ENCODE assay signal across 9 mouse cellular contexts in genomic region chr15:96642436-96643405, GRCm38 (mm10). TPM values are rescaled to one million over a fixed set of nuclear protein-coding genes. Genes with fewer than 3 reads are reported as not detected.
A peak's percentile ranks its signal among the peaks of the same experiment; 100 is the strongest.
DNase-seq lines count a peak whose midpoint lies in the region; ATAC-seq and TF ChIP-seq lines count a peak whose summit lies in the region.
"Had no signal": no experiment of that assay in that cellular context is flagged by ENCODE, and none has a peak within 500 bp of the region (broad histone marks: within the 10 kb centered on the region; RNA-seq: fewer than 3 reads in every experiment).

TSS of gene Slc38a1 (minus strand) at chr15:96642913.

- peak within 1 kb of the TSS; percentile 69 for H3K4me3 ChIP-seq in hindbrain, postnatal 0 days (ENCODE audit: low read length)
- peak within 1 kb of the TSS; percentile 88 for H3K4me3 ChIP-seq in limb, embryonic 11.5 days (ENCODE audit: low read depth, low read length)
- H3K4me3 ChIP-seq in midbrain, embryonic 12.5 days: peak within 1 kb of the TSS; percentile 91

- no peaks in the 10 kb centered on the region for H3K9me3 ChIP-seq in hindbrain, postnatal 0 days (ENCODE audit: low read length)
- H3K9me3 ChIP-seq in limb, embryonic 11.5 days (ENCODE audit: control insufficient read depth, low read length): no peaks in the 10 kb centered on the region
- no peaks in the 10 kb centered on the region for H3K9me3 ChIP-seq in midbrain, embryonic 12.5 days

- DNase-seq in heart, adult 11 months: peak; percentile 96
- DNase-seq in heart, adult 8-10 months (ENCODE audit: low spot score): no peak
- peak; percentile 53 for DNase-seq in cerebellum, adult 8-10 months
- peak in 1 of 2 experiments; percentile 55 for DNase-seq in frontal cortex, adult 2 months (ENCODE audit: extremely low spot score in 1 of 2, low spot score in 1 of 2)
- DNase-seq in hindbrain, postnatal 0 days (ENCODE audit: low spot score): peak; percentile 91
- DNase-seq in limb, embryonic 11.5 days (ENCODE audit: low spot score): peak; percentile 88
- DNase-seq in spleen, adult 18-20 months: peak; percentile 63 to 72

- peaks cover 9% of the 10 kb centered on the region; the same call in 1 of the 2 replicates for H3K4me1 ChIP-seq in hindbrain, postnatal 0 days (ENCODE audit: insufficient read depth, low read length)
- H3K4me1 ChIP-seq in limb, embryonic 11.5 days (ENCODE audit: control insufficient read depth, insufficient read depth, low read length): peaks cover 24% of the 10 kb centered on the region
- peaks cover 27% of the 10 kb centered on the region for H3K4me1 ChIP-seq in midbrain, embryonic 12.5 days

- H3K9ac ChIP-seq in hindbrain, postnatal 0 days (replicated peaks; ENCODE audit: low read length): peak within 1 kb of the TSS; percentile 95
- peak within 1 kb of the TSS; percentile 99 for H3K9ac ChIP-seq in limb, embryonic 11.5 days (ENCODE audit: low read length)
- peak within 1 kb of the TSS; percentile 99 for H3K9ac ChIP-seq in midbrain, embryonic 12.5 days (replicated peaks)

- H3K4me2 ChIP-seq in hindbrain, postnatal 0 days (ENCODE audit: low read depth, low read length): peak within 1 kb of the TSS; percentile 94
- H3K4me2 ChIP-seq in limb, embryonic 11.5 days (ENCODE audit: low read depth, severe bottlenecking): peak within 1 kb of the TSS; percentile 75
- H3K4me2 ChIP-seq in midbrain, embryonic 12.5 days (replicated peaks): peak within 1 kb of the TSS; percentile 66

- TF ChIP-seq CTCF in hindbrain, postnatal 0 days (IDR thresholded peaks at IDR 0.05; ENCODE audit: low read depth): no peak

- no peaks in the 10 kb centered on the region for H3K36me3 ChIP-seq in hindbrain, postnatal 0 days (ENCODE audit: insufficient read depth, low read length)
- peaks cover 3% of the 10 kb centered on the region; the same call in 1 of the 2 replicates for H3K36me3 ChIP-seq in limb, embryonic 11.5 days (ENCODE audit: control insufficient read depth, insufficient read depth, low read length)
- H3K36me3 ChIP-seq in midbrain, embryonic 12.5 days: peaks cover 11% of the 10 kb centered on the region; the same call in 1 of the 2 replicates

- peak within 1 kb of the TSS; percentile 100 for H3K27ac ChIP-seq in hindbrain, postnatal 0 days
- H3K27ac ChIP-seq in limb, embryonic 11.5 days (replicated peaks; ENCODE audit: low read depth, low read length): peak within 1 kb of the TSS; percentile 98
- peak within 1 kb of the TSS; percentile 100 for H3K27ac ChIP-seq in midbrain, embryonic 12.5 days (replicated peaks)

- WGBS in hindbrain, postnatal 0 days: under 1% methylated on average over 64 of the region's 70 CpGs
- under 1% methylated on average over 56 of the region's 70 CpGs for WGBS in limb, embryonic 11.5 days
- WGBS in midbrain, embryonic 12.5 days: under 1% methylated on average over 58 of the region's 70 CpGs

- H3K27me3 ChIP-seq in hindbrain, postnatal 0 days (ENCODE audit: insufficient read depth, low read length): no peaks in the 10 kb centered on the region
- no peaks in the 10 kb centered on the region for H3K27me3 ChIP-seq in limb, embryonic 11.5 days (ENCODE audit: control insufficient read depth, insufficient read depth, low read length)
- no peaks in the 10 kb centered on the region for H3K27me3 ChIP-seq in midbrain, embryonic 12.5 days

- ATAC-seq in hindbrain, postnatal 0 days: peak; percentile 83
- peak; percentile 86 for ATAC-seq in limb, embryonic 11.5 days (ENCODE audit: insufficient number of reproducible peaks, low FRiP score, low TSS enrichment, low read depth)
- peak; percentile 84 for ATAC-seq in midbrain, embryonic 12.5 days (ENCODE audit: low FRiP score, low read depth)

RNA-seq across cellular contexts. Expression of gene Slc38a1, which starts in this region (rescaled TPM):
- total RNA-seq in heart, adult 8-10 months (2022): 1 to 10 TPM; 3.5 to 7.9 (median 6.1) TPM
- 73.9 and 81.2 TPM in 2 replicates for polyA plus RNA-seq in frontal cortex, adult 2 months (2012; rRNA removed)
- 82.6 and 89.1 TPM in 2 replicates for total RNA-seq in hindbrain, postnatal 0 days (2014; rRNA removed)
- polyA plus RNA-seq in hindbrain, postnatal 0 days (2015; fragmentation: Nextera tagmentation; extraction: Ambion mirVana): 109 and 115 TPM in 2 replicates
- 132 and 143 TPM in 2 replicates for polyA plus RNA-seq in limb, embryonic 11.5 days (2014; fragmentation: Nextera tagmentation; extraction: Ambion mirVana)
- polyA plus RNA-seq in midbrain, embryonic 12.5 days (2016; fragmentation: Nextera tagmentation; extraction: Ambion mirVana): 149 and 150 TPM in 2 replicates
- total RNA-seq: MEL had no signal
